Mouse (Mus musculus): ENCODE data around the gene Mlst8.

GRCm38 (mm10) chr17:24453372-24453771, 25.5 kb downstream of the Mlst8 start:
- TF ChIP-seq ETS1 (IDR thresholded peaks at IDR 0.05; ENCODE audit: low read depth, low read length) (no peak), CTCF (IDR thresholded peaks at IDR 0.05 in 2 of 3, conservative IDR thresholded peaks at IDR 0.05 in 1 of 3; ENCODE audit: control insufficient read depth in 1 of 3, insufficient read depth in 1 of 3, low read depth in 2 of 3, low read length in 3 of 3, poor library complexity in 1 of 3, severe bottlenecking in 1 of 3) (no peak)

Measured in MEL (cell line).